Mouse (Mus musculus) G1E (cell line): ENCODE data around the gene Naif1. TPM values are rescaled to one million over a fixed set of nuclear protein-coding genes. Genes with fewer than 3 reads are reported as not detected.
A peak's percentile ranks its signal among the peaks of the same experiment; 100 is the strongest.

Experiments
- ATAC-seq: 2 replicates; pipeline ENCODE4 v1.8.0; 2016; ENCODE audit warnings: mild to moderate bottlenecking; ENCODE audit not compliant: insufficient number of reproducible peaks, poor library complexity, low FRiP score, severe bottlenecking; ENCODE audit errors: extremely low read depth
- DNase-seq: peaks from one replicate; pipeline ENCODE4 v3.0.0; 2012; ENCODE audit warnings: low spot score
- H3K27me3 ChIP-seq: 2 replicates; pipeline ENCODE4 v1.6.1; 2012; ENCODE audit warnings: mild to moderate bottlenecking, low read length, inconsistent platforms; ENCODE audit not compliant: insufficient read depth
- H3K36me3 ChIP-seq: replicated peaks from 2 replicates; pipeline ENCODE3; 2012; ENCODE audit warnings: mild to moderate bottlenecking, inconsistent platforms
- H3K4me1 ChIP-seq: 2 replicates; pipeline ENCODE4 v1.6.1; 2012; ENCODE audit warnings: low read depth, low read length, inconsistent platforms, mixed read lengths; ENCODE audit not compliant: insufficient read depth
- H3K4me3 ChIP-seq: 2 replicates; pipeline ENCODE4 v1.5.1; 2012; ENCODE audit warnings: low read depth, mild to moderate bottlenecking, inconsistent platforms, low read length, moderate library complexity, mixed read lengths
- H3K9me3 ChIP-seq: replicated peaks from 2 replicates; pipeline ENCODE4 v1.6.1; 2012; ENCODE audit warnings: inconsistent platforms
- CTCF ChIP-seq: IDR thresholded peaks from 2 replicates; pipeline ENCODE4 v1.5.1; 2012; ENCODE audit warnings: low read depth, low read length, inconsistent platforms, mixed read lengths
- GATA1 ChIP-seq: IDR thresholded peaks from 2 replicates; pipeline ENCODE4 v1.6.1; 2012; ENCODE audit warnings: borderline replicate concordance, low read length, inconsistent platforms, mixed read lengths
- GATA2 ChIP-seq: IDR thresholded peaks from 2 replicates; pipeline ENCODE4 v1.6.1; 2012; ENCODE audit warnings: low read depth, low read length, inconsistent platforms, borderline replicate concordance
- POLR2AphosphoS5 ChIP-seq: IDR thresholded peaks from 2 replicates; pipeline ENCODE4 v1.6.1; 2012; ENCODE audit warnings: low read depth, low read length, inconsistent platforms; ENCODE audit not compliant: insufficient replicate concordance
- TAL1 ChIP-seq: conservative IDR thresholded peaks from 2 replicates; pipeline ENCODE4 v1.6.1; 2012; ENCODE audit warnings: low read depth, low read length, inconsistent platforms, mixed read lengths
- polyA plus RNA-seq: library from polyadenylated mRNA; stranded (reverse); fragments of >175 nt; gene quantifications from 2 replicates; pipeline ENCODE4 v1.2.3, GENCODE M21; 2012
- total RNA-seq, 2 experiments: library from RNA; stranded (forward) in 1 of 2; stranded (reverse) in 1 of 2; fragments of 200-1000 nt in 1 of 2; fragments of >200 nt in 1 of 2; fragmentation: Nextera tagmentation in 1 of 2; gene quantifications; 2 replicates each; pipeline ENCODE4 v1.2.3; 2014 to 2017

Naif1 gene
- total and polyA plus RNA-seq, 3 experiments, result 3.9 to 6.9 (median 4.0) TPM

- H3K4me3 ChIP-seq, result peak overlapping the region; percentile 15; the same call in 1 of the 2 replicates
- TF ChIP-seq TAL1, result no peak
- no peak for TF ChIP-seq CTCF
- TF ChIP-seq GATA2, result no peak
- TF ChIP-seq POLR2AphosphoS5, result no peak
- no peak for TF ChIP-seq GATA1
- H3K9me3 ChIP-seq, result no peaks in the 10 kb centered on the region
- H3K4me1 ChIP-seq, result peaks cover 52% of the 10 kb centered on the region
- no peak for DNase-seq
- no peaks in the 10 kb centered on the region for H3K27me3 ChIP-seq
- no peak for ATAC-seq
- peaks cover 31% of the 10 kb centered on the region for H3K36me3 ChIP-seq
Measured at GRCm38 (mm10) chr2:32453641-32454303, 3.5 kb downstream of the Naif1 start.

GRCm38 (mm10) chr2:32454633-32455032, 4.4 kb downstream of the Naif1 start:
- no peaks in the 10 kb centered on the region for H3K27me3 ChIP-seq
- H3K4me3 ChIP-seq, result no peak overlapping the region
- peaks cover 31% of the 10 kb centered on the region for H3K36me3 ChIP-seq
- peaks cover 47% of the 10 kb centered on the region for H3K4me1 ChIP-seq
- no peaks in the 10 kb centered on the region for H3K9me3 ChIP-seq
- ATAC-seq, result no peak
- no peak for DNase-seq
- no peak for TF ChIP-seq POLR2AphosphoS5
- TF ChIP-seq GATA1, result no peak
- no peak for TF ChIP-seq GATA2
- TF ChIP-seq TAL1, result no peak
- no peak for TF ChIP-seq CTCF

- no peak for DNase-seq
- H3K9me3 ChIP-seq, result no peaks in the 10 kb centered on the region
- H3K4me1 ChIP-seq, result peaks cover 42% of the 10 kb centered on the region
- H3K4me3 ChIP-seq, result no peak overlapping the region
- no peak for ATAC-seq
- peaks cover 31% of the 10 kb centered on the region for H3K36me3 ChIP-seq
- H3K27me3 ChIP-seq, result no peaks in the 10 kb centered on the region
- no peak for TF ChIP-seq POLR2AphosphoS5
- no peak for TF ChIP-seq CTCF
- no peak for TF ChIP-seq TAL1
- no peak for TF ChIP-seq GATA1
- no peak for TF ChIP-seq GATA2
Measured at GRCm38 (mm10) chr2:32455101-32455500, 4.8 kb downstream of the Naif1 start.

- H3K27me3 ChIP-seq, result no peaks in the 10 kb centered on the region
- H3K9me3 ChIP-seq, result no peaks in the 10 kb centered on the region
- no peak overlapping the region for H3K4me3 ChIP-seq
- peaks cover 31% of the 10 kb centered on the region for H3K36me3 ChIP-seq
- H3K4me1 ChIP-seq, result peaks cover 22% of the 10 kb centered on the region
- DNase-seq, result no peak
- no peak for ATAC-seq
- TF ChIP-seq POLR2AphosphoS5, result no peak
- no peak for TF ChIP-seq CTCF
- TF ChIP-seq TAL1, result no peak
- TF ChIP-seq GATA1, result no peak
- TF ChIP-seq GATA2, result no peak
Measured at GRCm38 (mm10) chr2:32458300-32458699, 8.0 kb downstream of the Naif1 start.

GRCm38 (mm10) chr2:32459657-32460056, 9.4 kb downstream of the Naif1 start:
- Histone ChIP-seq H3K4me1 (peaks cover 14% of the 10 kb centered on the region), H3K9me3 (no peaks in the 10 kb centered on the region), H3K4me3 (no peak overlapping the region), H3K27me3 (peaks cover 4% of the 10 kb centered on the region), H3K36me3 (peaks cover 23% of the 10 kb centered on the region)
- no peak for DNase-seq
- no peak for TF ChIP-seq CTCF
- TF ChIP-seq GATA1, result no peak
- TF ChIP-seq TAL1, result no peak
- no peak for TF ChIP-seq POLR2AphosphoS5
- no peak for TF ChIP-seq GATA2
- ATAC-seq, result no peak

GRCm38 (mm10) chr2:32463773-32464172, 13.5 kb downstream of the Naif1 start:
- ATAC-seq (no peak), DNase-seq (no peak)
- no peak for TF ChIP-seq POLR2AphosphoS5
- TF ChIP-seq GATA1, result no peak
- TF ChIP-seq TAL1, result no peak
- no peak for TF ChIP-seq CTCF
- no peak for TF ChIP-seq GATA2
- Histone ChIP-seq H3K4me3 (no peak overlapping the region), H3K27me3 (peaks cover 4% of the 10 kb centered on the region), H3K9me3 (no peaks in the 10 kb centered on the region), H3K36me3 (no peaks in the 10 kb centered on the region), H3K4me1 (peaks cover 10% of the 10 kb centered on the region)
